Comparison of ENCODE assay signal across 8 mouse cellular contexts in the genomic region with DNA sequence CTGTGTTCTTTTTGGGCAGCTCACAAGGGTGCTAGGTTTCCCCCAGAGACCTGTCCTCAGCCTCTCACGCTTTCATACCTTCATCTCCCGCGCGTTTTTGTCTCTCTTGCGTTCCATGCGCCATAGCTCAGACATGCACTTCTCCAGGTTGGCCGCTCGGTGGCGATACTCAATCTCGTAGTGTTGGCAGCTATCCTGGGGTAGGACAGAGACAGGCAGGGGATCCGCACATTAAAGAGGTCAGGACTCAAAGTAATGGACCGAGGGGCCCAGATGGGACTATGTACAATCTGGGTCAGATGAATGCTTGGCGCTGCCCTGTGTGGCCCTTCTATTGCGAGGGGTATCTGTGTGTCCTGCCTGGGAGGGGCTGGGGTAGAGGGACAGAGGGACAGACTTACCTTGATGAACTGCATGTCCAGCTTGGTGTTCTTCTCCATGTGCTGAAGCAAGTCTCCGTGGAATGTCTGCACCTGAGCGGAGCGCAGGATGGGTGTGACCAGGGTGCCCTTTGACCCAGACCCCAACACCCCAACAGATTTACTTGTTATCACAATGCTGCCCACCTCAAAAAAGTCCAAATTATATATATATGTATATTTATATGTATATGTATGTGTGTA. TPM values are rescaled to one million over a fixed set of nuclear protein-coding genes. Genes with fewer than 3 reads are reported as not detected.
DNase-seq lines count a peak whose midpoint lies in the region; ATAC-seq and TF ChIP-seq lines count a peak whose summit lies in the region.

No protein-coding gene starts in this region.

- no peaks in the 10 kb centered on the region for H3K36me3 ChIP-seq in forebrain, embryonic 15.5 days
- peaks cover 20% of the 10 kb centered on the region for H3K36me3 ChIP-seq in intestine, postnatal 0 days (ENCODE audit: control insufficient read depth, insufficient read depth)
- H3K36me3 ChIP-seq in splenic B cell, adult 2 months (ENCODE audit: control insufficient read depth, insufficient read depth, low read length, poor library complexity, severe bottlenecking), result no peaks in the 10 kb centered on the region

- H3K9ac ChIP-seq in forebrain, embryonic 15.5 days (replicated peaks), result peak overlapping the region; percentile 47
- no peak overlapping the region for H3K9ac ChIP-seq in intestine, postnatal 0 days (ENCODE audit: low read depth, low read length)

- WGBS in forebrain, embryonic 15.5 days, result 15% methylated on average over 17 of the region's 17 CpGs
- 12% methylated on average over 17 of the region's 17 CpGs for WGBS in intestine, postnatal 0 days

- peaks cover 14% of the 10 kb centered on the region for H3K4me1 ChIP-seq in forebrain, embryonic 15.5 days
- H3K4me1 ChIP-seq in intestine, postnatal 0 days (replicated peaks; ENCODE audit: control insufficient read depth, insufficient read depth, low read length), result 0 out of 2 replicates have a peak, but pooled peaks cover 3% of the 10 kb centered on the region

- H3K4me2 ChIP-seq in forebrain, embryonic 15.5 days (replicated peaks), result peak overlapping the region; percentile 93
- H3K4me2 ChIP-seq in intestine, postnatal 0 days (replicated peaks; ENCODE audit: low read depth), result peak overlapping the region; percentile 58

- ATAC-seq in cerebellum, adult (ENCODE audit: insufficient number of reproducible peaks, low FRiP score, low TSS enrichment), result no peak
- ATAC-seq in forebrain, embryonic 15.5 days (replicated peaks), result peak; percentile 46
- 0 out of 2 replicates have a peak, but pooled peaks have one; percentile 19 for ATAC-seq in intestine, postnatal 0 days
- ATAC-seq in megakaryocyte progenitor cell, adult 5-6 weeks (replicated peaks; ENCODE audit: poor library complexity), result peak; percentile 87

- no peaks in the 10 kb centered on the region for H3K9me3 ChIP-seq in forebrain, embryonic 15.5 days
- no peaks in the 10 kb centered on the region for H3K9me3 ChIP-seq in intestine, postnatal 0 days (ENCODE audit: control insufficient read depth)

- H3K27me3 ChIP-seq in forebrain, embryonic 15.5 days, result no peaks in the 10 kb centered on the region
- no peaks in the 10 kb centered on the region for H3K27me3 ChIP-seq in intestine, postnatal 0 days (replicated peaks; ENCODE audit: control insufficient read depth, insufficient read depth, low read length)
- H3K27me3 ChIP-seq in splenic B cell, adult 2 months (ENCODE audit: control insufficient read depth, insufficient read depth, low read length, poor library complexity, severe bottlenecking), result no peaks in the 10 kb centered on the region

- H3K27ac ChIP-seq in forebrain, embryonic 15.5 days (replicated peaks), result no peak overlapping the region
- H3K27ac ChIP-seq in intestine, postnatal 0 days (ENCODE audit: low read depth, low read length), result no peak overlapping the region

- DNase-seq in cerebellum, postnatal 25 days, result peak; percentile 35 to 59
- DNase-seq in urinary bladder, postnatal 25 days (ENCODE audit: low spot score), result peak; percentile 55
- no peak for DNase-seq in urinary bladder, adult 2 months (ENCODE audit: low spot score)
- DNase-seq in splenic B cell, adult 2 months (ENCODE audit: low read depth, low spot score), result peak; percentile 71

- peak; percentile 79 for TF ChIP-seq CTCF in intestine, postnatal 0 days (IDR thresholded peaks at IDR 0.05; ENCODE audit: low read depth)

- peak overlapping the region; percentile 49 for H3K4me3 ChIP-seq in forebrain, embryonic 15.5 days
- H3K4me3 ChIP-seq in intestine, postnatal 0 days (ENCODE audit: low read depth, low read length), result no peak overlapping the region; the same call in 1 of the 2 replicates

RNA-seq across cellular contexts. Expression of a gene that starts 14.1 kb away (rescaled TPM):
- 4.5 and 4.8 TPM in 2 replicates for polyA plus RNA-seq in urinary bladder, adult 2 months (2012; rRNA removed)
- polyA plus RNA-seq in forebrain, embryonic 15.5 days (2015; fragmentation: Nextera tagmentation; extraction: Ambion mirVana), result 1.9 and 3.6 TPM in 2 replicates
- polyA plus RNA-seq in intestine, postnatal 0 days (2015; fragmentation: Nextera tagmentation; extraction: Ambion mirVana), result 19.3 and 21.3 TPM in 2 replicates
- 0.27 and 0.34 TPM in 2 replicates for total RNA-seq in megakaryocyte progenitor cell, adult 5-6 weeks (2015)
- total RNA-seq in megakaryocyte progenitor cell, adult 5-6 weeks (2017), result not detected in 2 replicates

RNA-seq across cellular contexts. Expression of a gene that starts 16.7 kb away (rescaled TPM):
- polyA plus RNA-seq in urinary bladder, adult 2 months (2012; rRNA removed), result 0.04 and 0.21 TPM in 2 replicates
- polyA plus RNA-seq in forebrain, embryonic 15.5 days (2015; fragmentation: Nextera tagmentation; extraction: Ambion mirVana), result 0.36 and 0.81 TPM in 2 replicates
- polyA plus RNA-seq in intestine, postnatal 0 days (2015; fragmentation: Nextera tagmentation; extraction: Ambion mirVana), result 0.12 TPM in 1 of 2 replicates, not detected in the other
- not detected in 2 replicates for total RNA-seq in megakaryocyte progenitor cell, adult 5-6 weeks (2015)
- not detected in 2 replicates for total RNA-seq in megakaryocyte progenitor cell, adult 5-6 weeks (2017)

RNA-seq across cellular contexts. Expression of a gene that starts 42.0 kb away (rescaled TPM):
- polyA plus RNA-seq in urinary bladder, adult 2 months (2012; rRNA removed), result 0.96 and 1.1 TPM in 2 replicates
- polyA plus RNA-seq in forebrain, embryonic 15.5 days (2015; fragmentation: Nextera tagmentation; extraction: Ambion mirVana), result 0.97 and 1.1 TPM in 2 replicates
- polyA plus RNA-seq in intestine, postnatal 0 days (2015; fragmentation: Nextera tagmentation; extraction: Ambion mirVana), result 0.14 and 0.30 TPM in 2 replicates
- 0.22 and 0.46 TPM in 2 replicates for total RNA-seq in megakaryocyte progenitor cell, adult 5-6 weeks (2015)
- not detected in 2 replicates for total RNA-seq in megakaryocyte progenitor cell, adult 5-6 weeks (2017)

RNA-seq across cellular contexts. Expression of a gene that starts 42.3 kb away (rescaled TPM):
- polyA plus RNA-seq in urinary bladder, adult 2 months (2012; rRNA removed), result 33.3 and 41.7 TPM in 2 replicates
- 78.5 and 85.1 TPM in 2 replicates for polyA plus RNA-seq in forebrain, embryonic 15.5 days (2015; fragmentation: Nextera tagmentation; extraction: Ambion mirVana)
- polyA plus RNA-seq in intestine, postnatal 0 days (2015; fragmentation: Nextera tagmentation; extraction: Ambion mirVana), result 21.9 and 24.6 TPM in 2 replicates
- 4.1 and 8.3 TPM in 2 replicates for total RNA-seq in megakaryocyte progenitor cell, adult 5-6 weeks (2015)
- total RNA-seq in megakaryocyte progenitor cell, adult 5-6 weeks (2017), result 8.8 and 9.0 TPM in 2 replicates

RNA-seq across cellular contexts. Expression of a gene that starts 57.0 kb away (rescaled TPM):
- polyA plus RNA-seq in urinary bladder, adult 2 months (2012; rRNA removed), result 20.5 and 20.6 TPM in 2 replicates
- polyA plus RNA-seq in forebrain, embryonic 15.5 days (2015; fragmentation: Nextera tagmentation; extraction: Ambion mirVana), result 25.8 and 29.5 TPM in 2 replicates
- 17.4 and 22.1 TPM in 2 replicates for polyA plus RNA-seq in intestine, postnatal 0 days (2015; fragmentation: Nextera tagmentation; extraction: Ambion mirVana)
- total RNA-seq in megakaryocyte progenitor cell, adult 5-6 weeks (2015), result 6.9 and 8.4 TPM in 2 replicates
- 6.6 and 6.9 TPM in 2 replicates for total RNA-seq in megakaryocyte progenitor cell, adult 5-6 weeks (2017)
